In the genomic region with DNA sequence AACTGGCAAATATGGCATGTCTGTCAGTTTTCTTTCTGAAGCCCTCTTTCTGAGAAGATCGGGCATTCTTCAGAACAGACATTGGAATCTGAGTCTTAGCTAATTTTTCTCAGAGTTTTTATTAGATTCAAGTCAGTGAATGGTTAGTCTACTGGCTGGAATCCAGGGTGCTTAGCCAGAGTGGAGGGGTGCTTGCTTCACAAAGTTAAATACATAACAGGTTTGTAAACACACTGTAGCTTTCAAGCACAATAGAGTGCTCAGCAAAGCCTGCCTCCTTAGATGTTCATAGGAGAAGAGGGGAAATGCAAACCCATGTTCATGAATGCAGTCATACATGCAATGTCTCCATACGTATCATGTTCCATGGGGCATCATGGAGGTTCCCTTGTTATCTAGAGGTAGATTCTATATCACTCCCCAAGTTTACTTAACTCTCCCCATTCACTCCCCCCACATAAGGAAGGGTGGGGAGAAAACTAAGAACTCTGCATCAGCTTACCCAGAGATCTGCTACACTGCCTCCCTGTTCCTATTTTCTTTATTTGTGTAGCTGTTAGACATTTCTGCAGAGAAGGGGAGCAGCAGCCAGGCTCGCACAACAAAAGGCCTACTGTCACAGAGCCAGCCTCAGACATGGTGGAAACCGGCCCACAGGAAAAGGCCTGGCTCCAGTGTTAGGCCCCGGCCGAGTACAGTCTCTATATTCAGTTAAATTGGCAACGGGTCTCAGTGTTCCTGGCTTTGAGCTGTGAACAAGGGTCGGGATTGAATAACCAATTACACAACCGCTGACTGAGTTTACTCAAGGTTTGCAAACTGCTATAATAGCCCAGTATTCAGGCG, we compare ENCODE assay signal across 8 mouse cellular contexts.
A peak's percentile ranks its signal among the peaks of the same experiment; 100 is the strongest.
DNase-seq lines count a peak whose midpoint lies in the region; ATAC-seq and TF ChIP-seq lines count a peak whose summit lies in the region.
"Had no signal": no experiment of that assay in that cellular context is flagged by ENCODE, and none has a peak within 500 bp of the region (broad histone marks: within the 10 kb centered on the region; RNA-seq: fewer than 3 reads in every experiment).

No protein-coding gene starts in this region.

- 0 out of 2 replicates have a peak overlapping the region, but pooled peaks have one; percentile 15 for H3K27ac ChIP-seq in embryonic facial prominence, embryonic 11.5 days (replicated peaks; ENCODE audit: low read depth, low read length)
- no peak overlapping the region for H3K27ac ChIP-seq in kidney, adult 2 months (ENCODE audit: insufficient read depth, low read depth, low read length)
- H3K27ac ChIP-seq in midbrain, embryonic 13.5 days, result peak overlapping the region; percentile 59

- 28% methylated on average over 10 of the region's 10 CpGs for WGBS in embryonic facial prominence, embryonic 11.5 days
- 37% methylated on average over 10 of the region's 10 CpGs for WGBS in kidney, adult 2 months
- WGBS in midbrain, embryonic 13.5 days, result 60% methylated on average over 10 of the region's 10 CpGs

- TF ChIP-seq CTCF in kidney, adult 2 months (conservative IDR thresholded peaks at IDR 0.05; ENCODE audit: insufficient read depth, insufficient read length, low read depth, low read length), result no peak

- TF ChIP-seq POLR2A in kidney, adult 2 months (IDR thresholded peaks at IDR 0.05; ENCODE audit: low read depth, low read length), result no peak

- no peaks in the 10 kb centered on the region for H3K36me3 ChIP-seq in embryonic facial prominence, embryonic 11.5 days (replicated peaks; ENCODE audit: control insufficient read depth, insufficient read depth, low read depth, low read length)
- no peaks in the 10 kb centered on the region for H3K36me3 ChIP-seq in kidney, adult 2 months (ENCODE audit: control insufficient read depth, insufficient read depth, low read length)
- no peaks in the 10 kb centered on the region for H3K36me3 ChIP-seq in midbrain, embryonic 13.5 days

- no peak overlapping the region for H3K4me2 ChIP-seq in embryonic facial prominence, embryonic 11.5 days (ENCODE audit: low read depth, low read length)
- no peak overlapping the region for H3K4me2 ChIP-seq in midbrain, embryonic 13.5 days (replicated peaks)

- H3K27me3 ChIP-seq in embryonic facial prominence, embryonic 11.5 days (ENCODE audit: control insufficient read depth, insufficient read depth, low read length), result no peaks in the 10 kb centered on the region
- no peaks in the 10 kb centered on the region for H3K27me3 ChIP-seq in kidney, adult 2 months (replicated peaks; ENCODE audit: control insufficient read depth, insufficient read depth, low read length)
- no peaks in the 10 kb centered on the region for H3K27me3 ChIP-seq in midbrain, embryonic 13.5 days
- H3K27me3 ChIP-seq: megakaryocyte, embryonic 14.5 days had no signal

- intact Hi-C loops in gastrocnemius, postnatal 36 days (cut with DNase I), result no loop called here
- intact Hi-C loops in left cerebral cortex, postnatal 36 days (cut with DNase I), result loop anchor here (5.0 kb wide), 1 partner anchor 151 kb away; no protein-coding TSS in a partner anchor

- H3K9me3 ChIP-seq in embryonic facial prominence, embryonic 11.5 days (replicated peaks; ENCODE audit: control insufficient read depth, low read length), result no peaks in the 10 kb centered on the region
- no peaks in the 10 kb centered on the region for H3K9me3 ChIP-seq in midbrain, embryonic 13.5 days
- H3K9me3 ChIP-seq: megakaryocyte, embryonic 14.5 days had no signal

- ATAC-seq in cerebellum, adult (ENCODE audit: insufficient number of reproducible peaks, low FRiP score, low TSS enrichment), result peak; percentile 42; the same call in 1 of the 2 replicates
- ATAC-seq in embryonic facial prominence, embryonic 11.5 days (replicated peaks; ENCODE audit: insufficient number of reproducible peaks, low FRiP score, low TSS enrichment, low read depth), result peak; percentile 70; the same call in 1 of the 2 replicates
- ATAC-seq in midbrain, embryonic 13.5 days, result peak; percentile 86

- DNase-seq in embryonic facial prominence, embryonic 11.5 days (ENCODE audit: low spot score), result peak; percentile 64
- peak; percentile 57 to 66 for DNase-seq in gastrocnemius, postnatal 36 days
- peak; percentile 54 for DNase-seq in kidney, adult 2 months
- DNase-seq in left cerebral cortex, postnatal 36 days (ENCODE audit: low spot score in 2 of 2), result peak; percentile 47 to 56
- DNase-seq in B cell, adult 2 months, result no peak

- H3K4me1 ChIP-seq in embryonic facial prominence, embryonic 11.5 days (ENCODE audit: control insufficient read depth, insufficient read depth, low read length), result peaks cover 2% of the 10 kb centered on the region; the same call in 1 of the 2 replicates
- no peaks in the 10 kb centered on the region for H3K4me1 ChIP-seq in kidney, adult 2 months (ENCODE audit: control insufficient read depth, insufficient read depth, low read length)
- peaks cover 12% of the 10 kb centered on the region; the same call in 1 of the 2 replicates for H3K4me1 ChIP-seq in midbrain, embryonic 13.5 days (replicated peaks)
- H3K4me1 ChIP-seq: megakaryocyte, embryonic 14.5 days had no signal

- no peak overlapping the region for H3K4me3 ChIP-seq in embryonic facial prominence, embryonic 11.5 days (ENCODE audit: low read depth, low read length)
- H3K4me3 ChIP-seq in kidney, adult 2 months (ENCODE audit: insufficient read depth, low read depth, low read length), result no peak overlapping the region
- no peak overlapping the region for H3K4me3 ChIP-seq in midbrain, embryonic 13.5 days (replicated peaks)
- H3K4me3 ChIP-seq: megakaryocyte, embryonic 14.5 days had no signal

- no peak overlapping the region for H3K9ac ChIP-seq in embryonic facial prominence, embryonic 11.5 days (replicated peaks; ENCODE audit: low read length)
- H3K9ac ChIP-seq in midbrain, embryonic 13.5 days (replicated peaks), result no peak overlapping the region

Comparison
In these comparisons a context has a peak if more than half of its experiments do, and no peak if none do; other contexts are left out.
1. DNase-seq: peak in embryonic facial prominence, embryonic 11.5 days (single experiment), gastrocnemius, postnatal 36 days (2 of 2), kidney, adult 2 months (single experiment) and left cerebral cortex, postnatal 36 days (2 of 2); none in B cell, adult 2 months (0 of 2).
2. Peak in every context shown above with its lines, with median percentiles within 50 percentile points of each other: ATAC-seq.